Mouse (Mus musculus) layer of hippocampus, postnatal 10 days (tissue): ENCODE results near the gene Car5a. TPM values are rescaled to one million over a fixed set of nuclear protein-coding genes. Genes with fewer than 3 reads are reported as not detected.

Experiments used
- DNase-seq, 2 experiments: peaks; one replicate each; pipeline ENCODE4 v3.0.0; 2021; ENCODE audit warnings: low spot score in 2 of 2
- total RNA-seq, 2 experiments: library from RNA; stranded (reverse); gene quantifications; 2 replicates each; pipeline ENCODE4 v1.2.3; 2021

The Car5a gene
- total RNA-seq, 2 experiments from 2014 or later, result not detected

DNA sequence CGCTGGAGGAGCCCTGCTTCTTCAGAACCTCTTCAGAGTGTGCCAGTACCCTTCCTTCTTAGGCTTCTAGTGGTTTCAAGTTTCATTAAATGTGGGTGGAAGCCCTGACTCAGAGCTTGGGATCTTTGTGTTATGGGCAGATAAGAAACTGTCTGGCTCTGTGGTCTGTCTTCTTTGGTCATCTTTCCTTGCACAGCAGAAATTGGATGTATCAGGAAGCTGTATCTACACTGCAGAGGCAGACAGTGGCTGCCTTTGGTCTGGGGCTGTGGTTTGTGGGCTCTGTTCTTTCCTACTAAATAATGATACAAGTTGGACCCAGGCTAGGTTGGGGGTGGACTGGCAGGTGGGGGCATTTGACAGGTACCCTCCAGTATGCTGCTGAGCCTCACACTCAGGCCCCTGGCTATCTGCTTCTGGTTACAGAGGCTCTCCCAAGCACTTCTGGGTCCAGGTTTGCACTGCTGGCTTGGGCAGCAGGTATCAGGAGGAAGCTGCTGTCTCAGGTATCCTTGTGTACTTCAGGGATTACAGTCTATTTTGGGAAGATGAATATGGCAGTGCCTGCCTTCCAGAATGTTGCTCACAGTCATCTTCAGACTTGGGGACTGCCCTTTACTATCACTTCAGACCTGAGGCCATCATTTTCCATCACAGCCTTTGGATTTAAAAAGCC, 11.3 kb upstream of the Car5a start:
- DNase-seq, result no peak

GRCm38 (mm10) chr8:121954981-121955555, 10.4 kb upstream of the Car5a start:
- DNase-seq, result no peak

DNA sequence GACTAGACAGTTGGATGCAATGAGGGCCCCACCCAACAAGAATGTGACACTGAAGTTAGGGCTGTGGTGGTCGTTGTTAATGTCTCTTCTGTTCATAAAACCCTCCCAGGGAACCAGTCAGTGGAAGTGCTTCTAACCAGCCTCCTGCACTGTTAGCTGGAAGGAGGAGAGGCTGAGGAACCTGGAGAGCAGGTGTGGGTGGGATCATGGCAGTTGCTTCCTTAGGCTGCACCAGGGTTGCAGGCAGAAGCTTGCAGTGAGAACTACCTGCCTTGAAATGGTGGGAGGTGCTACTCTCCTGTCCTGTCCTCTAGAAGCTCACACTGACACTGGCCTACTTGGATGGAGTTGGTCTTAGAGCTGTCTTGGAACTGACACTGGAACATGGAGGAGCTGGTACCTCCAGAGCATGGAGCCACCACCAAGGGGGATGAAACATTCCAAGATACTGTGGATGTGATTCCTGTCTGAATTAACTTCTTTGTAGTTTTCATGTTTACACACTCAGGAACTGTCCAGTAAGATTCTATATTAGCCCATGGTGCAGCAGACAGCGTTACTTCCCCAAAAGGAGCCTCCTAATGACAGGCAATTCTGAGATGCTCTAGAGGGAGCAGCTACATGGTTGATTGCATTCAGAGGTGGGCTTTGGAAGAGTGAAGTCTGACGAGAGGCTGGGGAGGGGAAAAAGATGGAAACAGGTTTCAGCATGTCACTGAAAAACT, 9.3 kb upstream of the Car5a start:
- DNase-seq, result no peak

- no peak for DNase-seq
Observed at GRCm38 (mm10) chr8:121952800-121953199, 8.1 kb upstream of the Car5a start.

GRCm38 (mm10) chr8:121952122-121952521, 7.4 kb upstream of the Car5a start:
- DNase-seq, result no peak

GRCm38 (mm10) chr8:121951656-121952009, 6.9 kb upstream of the Car5a start:
- DNase-seq, result no peak

DNA sequence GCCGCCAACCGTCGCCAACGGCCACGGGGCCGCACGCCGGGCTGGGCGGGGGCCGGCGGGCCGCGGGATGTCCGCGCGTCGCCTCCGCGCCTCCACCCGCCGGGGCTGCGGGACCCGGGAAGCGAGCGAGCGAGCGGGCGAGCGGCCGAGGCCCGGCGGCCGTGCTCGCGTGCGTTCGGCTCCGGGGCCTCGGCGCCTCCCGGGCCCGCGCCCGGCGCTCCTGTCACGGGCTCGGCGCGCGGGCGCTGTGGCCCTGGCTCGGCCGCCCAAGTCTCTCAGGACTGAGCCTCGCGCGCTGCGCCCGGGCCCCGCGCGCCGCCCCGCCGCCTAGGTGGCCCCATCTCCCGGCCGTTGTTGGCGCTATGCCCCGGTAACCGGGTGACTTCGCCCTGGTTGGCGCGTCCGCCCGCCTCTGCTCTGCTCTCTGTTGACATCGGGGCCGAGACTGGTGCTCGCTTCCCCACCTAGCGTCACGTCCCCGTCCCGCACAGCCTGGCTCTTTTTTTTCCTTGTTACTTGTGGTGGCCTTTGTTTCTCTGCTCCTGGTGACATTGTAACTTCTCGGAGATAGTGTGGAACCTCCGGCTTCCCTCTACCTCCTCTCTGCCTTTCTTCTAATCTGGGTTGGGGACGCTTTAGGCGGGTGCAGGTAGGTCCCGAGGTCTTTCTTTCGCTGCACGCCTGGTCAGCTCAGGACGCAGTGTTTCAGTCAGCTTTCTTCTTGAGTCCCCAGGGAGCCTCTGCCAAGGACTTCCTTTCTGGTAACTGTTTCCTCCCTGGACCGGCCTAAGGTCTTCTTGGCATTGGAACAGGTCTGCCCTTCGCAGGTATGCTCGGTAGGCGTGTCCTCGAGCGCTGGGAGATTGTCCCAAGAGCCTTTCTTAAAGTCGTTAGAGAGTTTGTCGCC, 6.3 kb upstream of the Car5a start:
- DNase-seq, result peak; percentile 72 to 74

DNA sequence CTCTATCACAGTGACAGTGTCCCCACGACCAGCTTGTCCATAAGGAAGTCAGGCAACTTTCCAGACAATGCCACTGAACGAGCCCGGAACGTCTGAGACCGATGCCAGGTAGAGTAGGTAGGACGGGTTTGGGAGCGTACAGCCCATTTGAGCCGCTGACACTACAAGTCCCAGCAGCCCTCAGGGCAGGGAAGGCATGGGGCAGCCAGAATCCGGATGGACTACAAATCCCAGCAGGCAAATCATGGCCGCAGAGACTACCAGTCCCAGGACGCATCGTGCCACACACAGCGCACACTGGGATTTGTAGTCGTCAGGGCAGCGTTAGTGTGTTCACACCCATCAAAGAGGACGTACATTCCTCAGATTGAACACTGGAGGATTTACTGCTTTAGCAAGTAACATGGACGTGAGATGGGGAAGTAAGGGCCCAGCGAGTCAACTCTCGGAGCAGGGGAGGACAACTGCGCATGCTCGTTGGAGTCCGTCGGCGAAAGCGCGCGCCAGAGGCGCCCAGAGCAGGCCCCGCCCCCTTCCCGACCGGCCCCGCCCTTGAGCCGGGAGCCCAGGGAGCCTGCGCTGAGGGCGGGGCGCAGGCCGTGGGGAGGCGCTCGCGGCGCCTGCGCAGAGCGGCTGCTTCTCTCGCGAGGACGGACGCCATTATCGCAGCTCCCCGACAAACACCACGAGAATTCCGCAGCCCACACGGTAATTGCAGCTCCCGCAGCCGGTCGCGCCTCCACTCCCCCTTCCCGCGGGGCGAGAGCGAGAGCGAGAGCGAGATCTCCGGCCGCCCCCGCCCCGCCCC, 5.4 kb upstream of the Car5a start:
- DNase-seq, result peak; percentile 99

DNA sequence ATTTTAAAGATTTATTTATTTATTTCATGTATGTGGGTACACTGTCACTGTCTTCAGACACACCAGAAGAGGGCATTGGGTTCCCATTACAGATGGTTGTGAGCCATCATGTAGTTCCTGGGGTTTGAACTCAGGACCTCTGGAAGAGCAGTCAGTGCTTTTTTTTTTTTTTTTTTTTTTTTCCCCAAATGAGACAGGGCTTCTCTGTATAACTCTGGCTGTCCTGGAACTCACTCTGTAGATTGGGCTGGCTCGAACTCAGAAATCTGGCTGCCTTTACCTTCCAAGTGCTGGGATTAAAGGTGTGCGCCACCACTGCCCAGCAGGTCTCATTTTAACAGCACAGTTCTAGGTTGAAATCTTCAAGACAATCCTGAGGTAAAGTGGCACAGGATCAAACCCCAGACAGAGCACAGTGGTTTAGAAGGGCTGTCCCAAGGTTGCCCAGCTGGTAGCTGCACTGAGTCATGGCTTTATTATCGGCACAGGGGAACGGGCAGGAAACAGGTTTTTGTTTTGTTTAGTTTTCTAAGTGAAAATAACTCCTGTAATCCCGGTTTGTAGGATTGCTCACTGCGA, 4.6 kb upstream of the Car5a start, which contains the start of gene Banp:
Gene Banp (plus strand): TSS at position 529 of the 579 bp plus-strand sequence.
- no peak for DNase-seq

GRCm38 (mm10) chr8:121948321-121949145, 3.8 kb upstream of the Car5a start:
- DNase-seq, result no peak

- DNase-seq, result peak; percentile 84 to 89
Observed at GRCm38 (mm10) chr8:121947753-121948141, 3.0 kb upstream of the Car5a start.

- DNase-seq, result no peak
Observed at GRCm38 (mm10) chr8:121947047-121947752, 2.5 kb upstream of the Car5a start.

GRCm38 (mm10) chr8:121946351-121946750, 1.6 kb upstream of the Car5a start:
- DNase-seq, result no peak

GRCm38 (mm10) chr8:121943716-121944115, 988 bp downstream of the Car5a start:
- DNase-seq, result no peak

DNA sequence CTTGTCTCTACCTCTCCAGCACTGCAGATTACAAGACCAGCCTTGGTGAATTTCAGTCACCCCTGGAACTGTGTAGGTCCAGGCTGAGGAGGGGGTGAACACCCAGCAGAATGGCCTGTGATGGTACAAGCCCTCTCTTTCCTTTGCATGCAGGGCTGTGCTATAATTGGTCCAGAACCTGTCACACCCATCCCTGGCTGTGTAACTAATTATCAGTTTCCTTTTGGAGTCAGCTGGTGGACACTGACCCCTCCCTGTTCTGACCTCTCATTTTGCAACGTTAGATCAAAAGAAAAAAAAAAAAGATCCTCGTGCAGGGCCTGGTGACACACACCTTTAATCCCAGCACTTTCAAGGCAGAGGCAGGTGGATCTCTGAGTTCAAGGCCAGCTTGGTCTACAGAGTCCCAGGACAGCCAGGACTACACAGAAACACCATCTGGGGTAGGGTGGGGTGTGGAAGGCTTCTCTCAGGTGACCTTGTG, 1.6 kb downstream of the Car5a start:
- DNase-seq, result no peak

DNA sequence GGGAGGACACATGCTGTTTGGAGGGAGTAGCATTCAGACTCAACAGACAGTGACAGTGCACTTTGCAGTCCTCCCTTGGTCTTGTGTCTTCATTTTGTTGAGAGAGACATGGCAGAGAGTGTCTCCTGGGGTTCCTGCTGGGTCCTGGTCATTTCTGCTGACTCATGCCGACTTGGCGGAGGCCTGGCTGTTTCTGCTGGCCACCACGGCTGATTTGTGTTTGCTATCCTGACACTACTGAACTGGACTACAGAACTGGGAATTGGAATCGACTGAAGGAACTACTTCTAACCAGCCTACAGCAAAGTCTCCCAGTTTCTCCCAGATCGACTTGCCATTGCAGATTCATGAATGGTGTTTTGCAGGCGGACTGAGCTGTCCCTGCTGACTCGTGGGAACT, 6.0 kb downstream of the Car5a start:
- DNase-seq, result no peak

DNA sequence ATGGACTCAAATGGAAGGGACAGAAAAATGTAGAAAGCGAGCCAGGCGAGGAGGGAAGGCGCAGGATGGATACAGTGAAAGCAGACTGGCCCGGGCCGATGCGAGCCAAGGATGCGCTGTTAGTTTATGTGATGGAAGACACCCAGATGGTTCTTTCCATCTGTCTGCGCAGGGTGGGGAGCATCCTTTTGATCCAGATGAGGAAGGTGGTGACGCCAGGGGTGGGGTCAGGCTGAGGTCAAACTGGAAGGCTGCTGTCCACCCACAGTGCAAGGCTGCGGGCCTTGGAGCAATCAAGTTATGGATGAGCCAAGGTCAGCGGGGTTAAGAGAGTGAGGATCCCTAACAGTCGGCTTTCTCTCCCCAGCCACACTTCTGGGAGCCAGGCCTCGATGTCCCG, 8.3 kb downstream of the Car5a start:
- no peak for DNase-seq
